Mouse (Mus musculus): ENCODE measurements around the gene Uhrf1bp1l. TPM values are rescaled to one million over a fixed set of nuclear protein-coding genes. Genes with fewer than 3 reads are reported as not detected.
"Not testable (repeated sequence)": the region's sequence is repeated elsewhere in the genome, so short reads cannot be mapped to it uniquely, and the experiment has no call there.

Uhrf1bp1l gene
- total RNA-seq (2015) (62.9 and 71.0 TPM in 2 replicates), total RNA-seq (2017) (31.8 and 41.7 TPM in 2 replicates)

GRCm38 (mm10) chr10:89744871-89745665 lies at the start of gene Uhrf1bp1l:
Gene Uhrf1bp1l (plus strand): TSS chr10:89744991.
- peak; percentile 72 for ATAC-seq (replicated peaks; ENCODE audit: poor library complexity)

- ATAC-seq (replicated peaks; ENCODE audit: poor library complexity) = peak; percentile 79
Measured at GRCm38 (mm10) chr10:89695194-89695911, 49.4 kb upstream of the Uhrf1bp1l start.

DNA sequence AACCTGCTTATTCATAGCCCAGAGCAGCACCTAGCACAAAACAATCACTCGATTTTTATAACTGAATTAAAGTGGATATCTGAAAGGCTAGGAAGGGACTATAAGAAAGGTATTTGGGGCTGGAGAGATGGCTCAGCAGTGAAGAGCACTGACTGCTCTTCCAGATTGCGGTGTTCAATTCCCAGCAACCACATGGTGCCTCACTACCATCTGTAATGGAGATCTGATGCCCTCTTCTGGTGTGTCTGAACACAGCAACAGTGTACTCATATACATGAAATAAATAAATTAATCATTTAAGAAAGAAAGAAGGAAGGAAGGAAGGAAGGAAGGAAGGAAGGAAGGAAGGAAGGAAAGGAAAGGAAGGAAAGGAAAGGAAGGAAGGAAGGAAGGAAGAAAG lies 48.5 kb upstream of the Uhrf1bp1l start:
- ATAC-seq (replicated peaks; ENCODE audit: poor library complexity) = not testable (repeated sequence)

GRCm38 (mm10) chr10:89697956-89698355 lies 46.8 kb upstream of the Uhrf1bp1l start:
- no peak for ATAC-seq (replicated peaks; ENCODE audit: poor library complexity)

GRCm38 (mm10) chr10:89703042-89703441 lies 41.7 kb upstream of the Uhrf1bp1l start:
- peak; percentile 66 for ATAC-seq (replicated peaks; ENCODE audit: poor library complexity)

DNA sequence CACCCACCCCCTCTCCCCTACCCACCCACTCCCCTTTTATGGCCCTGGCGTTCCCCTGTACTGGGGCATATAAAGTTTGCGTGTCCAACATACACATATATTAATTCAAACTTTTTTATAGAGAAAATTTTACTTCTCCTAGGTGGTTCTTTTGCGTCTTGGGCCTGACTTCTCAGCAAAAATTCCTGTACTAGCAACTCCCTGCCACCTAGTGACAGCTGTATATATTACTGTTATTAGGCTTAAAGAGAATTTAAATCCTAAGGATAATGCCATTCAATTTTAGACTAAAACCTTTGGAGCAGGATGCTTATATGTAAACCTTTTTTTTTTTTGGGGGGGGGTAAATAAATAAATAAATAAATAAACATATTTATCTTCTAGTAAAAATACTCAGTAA lies 37.4 kb upstream of the Uhrf1bp1l start:
- ATAC-seq (replicated peaks; ENCODE audit: poor library complexity) = peak; percentile 52; the same call in 1 of the 2 replicates

GRCm38 (mm10) chr10:89708720-89709119 lies 36.1 kb upstream of the Uhrf1bp1l start:
- ATAC-seq (replicated peaks; ENCODE audit: poor library complexity) = peak; percentile 73

GRCm38 (mm10) chr10:89714910-89715309 lies 29.9 kb upstream of the Uhrf1bp1l start:
- ATAC-seq (replicated peaks; ENCODE audit: poor library complexity) = no peak

DNA sequence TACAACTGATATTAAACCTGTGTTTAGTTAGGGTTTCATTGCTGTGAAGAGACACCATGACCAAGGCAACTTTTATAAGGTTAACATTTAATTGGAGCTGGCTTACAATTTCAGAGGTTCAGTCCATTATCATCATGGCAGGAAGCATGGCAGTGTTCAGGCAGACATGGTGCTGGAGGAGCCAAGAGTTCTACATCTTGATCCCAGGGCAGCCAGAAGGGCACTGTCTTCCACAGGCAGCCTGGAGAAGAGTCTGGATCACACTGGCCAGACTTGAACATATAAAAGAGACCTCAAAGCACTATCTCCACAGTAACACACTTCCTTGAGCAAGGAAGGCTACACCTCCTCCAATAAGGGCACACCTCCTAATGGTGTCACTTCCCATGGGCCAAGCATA lies 24.5 kb upstream of the Uhrf1bp1l start:
- ATAC-seq (replicated peaks; ENCODE audit: poor library complexity) = no peak

GRCm38 (mm10) chr10:89720796-89721195 lies 24.0 kb upstream of the Uhrf1bp1l start:
- ATAC-seq (replicated peaks; ENCODE audit: poor library complexity) = no peak

- ATAC-seq (replicated peaks; ENCODE audit: poor library complexity) = peak; percentile 69
Measured at GRCm38 (mm10) chr10:89722247-89723195, 22.3 kb upstream of the Uhrf1bp1l start.

GRCm38 (mm10) chr10:89730386-89730785 lies 14.4 kb upstream of the Uhrf1bp1l start:
- ATAC-seq (replicated peaks; ENCODE audit: poor library complexity) = no peak

- ATAC-seq (replicated peaks; ENCODE audit: poor library complexity) = peak; percentile 18; the same call in 1 of the 2 replicates
Measured at GRCm38 (mm10) chr10:89731341-89731740, 13.4 kb upstream of the Uhrf1bp1l start.

- ATAC-seq (replicated peaks; ENCODE audit: poor library complexity) = peak; percentile 98
Measured at GRCm38 (mm10) chr10:89732001-89732794, 12.6 kb upstream of the Uhrf1bp1l start, which contains the start of gene Actr6. Gene Actr6 (minus strand): TSS chr10:89732295.

GRCm38 (mm10) chr10:89737092-89737491 lies 7.7 kb upstream of the Uhrf1bp1l start:
- no peak for ATAC-seq (replicated peaks; ENCODE audit: poor library complexity)

DNA sequence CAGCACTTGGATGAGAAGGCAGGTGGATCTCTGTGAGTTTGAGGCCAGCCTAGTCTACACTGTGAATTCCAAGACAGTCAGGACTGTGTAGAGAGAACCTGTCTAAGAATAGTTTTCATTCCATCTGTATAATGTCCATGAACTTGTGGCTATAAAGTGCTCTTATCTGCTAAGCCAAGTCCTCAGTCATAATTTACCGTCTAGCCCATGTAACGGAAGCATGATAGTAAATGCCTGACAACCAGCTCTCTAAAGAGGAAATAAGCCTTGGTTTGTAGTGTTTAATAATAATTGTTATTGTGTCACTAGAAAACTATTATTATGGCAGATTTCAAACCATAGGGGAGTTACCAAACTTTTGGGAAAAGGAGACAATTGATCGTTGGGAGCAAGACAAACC lies 6.9 kb upstream of the Uhrf1bp1l start:
- ATAC-seq (replicated peaks; ENCODE audit: poor library complexity) = peak; percentile 33

DNA sequence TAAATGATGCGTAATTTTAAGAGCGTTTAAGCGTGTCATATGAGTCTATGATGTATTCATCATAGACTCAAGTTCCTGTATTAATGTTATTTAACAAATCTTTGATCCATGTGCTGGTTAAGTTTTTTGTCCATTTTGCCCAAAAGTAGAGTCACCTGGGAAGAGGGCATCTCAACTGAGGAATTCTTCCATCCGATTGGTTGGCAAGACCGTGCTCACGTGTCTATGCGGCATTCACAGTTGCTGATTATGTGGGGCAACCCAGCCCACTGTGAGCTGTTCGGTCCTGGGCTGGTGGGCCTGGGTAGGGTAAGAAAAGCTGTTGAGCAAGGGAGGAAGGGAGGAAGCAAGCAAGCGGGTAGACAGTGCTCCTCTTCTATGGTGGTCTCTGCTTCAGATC lies 6.4 kb upstream of the Uhrf1bp1l start:
- no peak for ATAC-seq (replicated peaks; ENCODE audit: poor library complexity)

DNA sequence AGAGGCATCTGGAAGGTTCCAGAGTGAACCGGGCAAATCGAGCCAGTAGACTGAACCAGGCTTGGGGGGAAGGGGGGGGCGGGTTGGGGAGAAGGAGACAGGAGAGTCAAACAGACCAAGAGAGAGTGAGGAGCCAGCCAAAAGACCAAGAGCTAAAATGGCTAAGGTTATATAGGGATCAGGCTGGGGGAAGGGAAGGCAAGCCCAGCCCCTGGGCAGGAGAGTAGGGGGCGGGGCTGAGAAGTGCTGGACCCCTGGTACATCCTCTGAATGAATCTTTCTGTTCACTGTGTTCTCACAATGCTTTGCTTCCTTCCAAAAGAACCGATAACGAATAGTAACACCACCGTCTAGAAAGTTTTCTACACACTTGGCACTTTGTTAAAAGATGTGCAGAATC lies 5.1 kb upstream of the Uhrf1bp1l start:
- no peak for ATAC-seq (replicated peaks; ENCODE audit: poor library complexity)

DNA sequence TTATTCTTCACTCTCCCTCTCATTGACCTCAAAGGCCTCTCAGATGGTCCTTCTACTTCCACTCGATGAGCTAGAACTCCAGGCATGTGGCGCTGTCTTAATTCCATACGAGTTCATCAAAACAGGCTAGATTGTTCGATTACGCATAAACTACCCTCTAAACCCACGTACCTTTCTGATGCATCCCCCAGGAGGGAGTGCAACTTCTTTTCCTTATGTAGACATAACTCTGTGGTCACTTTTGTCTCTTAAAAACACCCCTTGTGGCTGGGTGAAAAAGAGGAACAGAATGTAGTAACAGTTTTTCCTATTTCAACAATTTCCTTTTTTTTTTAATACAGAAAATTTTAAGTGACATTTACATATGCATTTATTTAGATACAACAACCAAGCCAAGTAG lies 3.8 kb upstream of the Uhrf1bp1l start:
- peak; percentile 53 for ATAC-seq (replicated peaks; ENCODE audit: poor library complexity)

GRCm38 (mm10) chr10:89743266-89743665 lies 1.5 kb upstream of the Uhrf1bp1l start:
- ATAC-seq (replicated peaks; ENCODE audit: poor library complexity) = no peak
